Mouse (Mus musculus) lung, postnatal 25 days (tissue): ENCODE measurements around the gene Cenpn.
A peak's percentile ranks its signal among the peaks of the same experiment; 100 is the strongest.

Experiments used
- DNase-seq: peaks from one replicate; pipeline ENCODE4 v3.0.0; 2022; ENCODE audit warnings: low spot score

Gene Cenpn

GRCm38 (mm10) chr8:116921337-116922059 is at the start of gene Cenpn, which contains the start of gene Cmc2:
Cenpn (plus strand) TSS chr8:116921730.
Cmc2 (minus strand) TSS chr8:116921455.
- DNase-seq = peak; percentile 89

DNA sequence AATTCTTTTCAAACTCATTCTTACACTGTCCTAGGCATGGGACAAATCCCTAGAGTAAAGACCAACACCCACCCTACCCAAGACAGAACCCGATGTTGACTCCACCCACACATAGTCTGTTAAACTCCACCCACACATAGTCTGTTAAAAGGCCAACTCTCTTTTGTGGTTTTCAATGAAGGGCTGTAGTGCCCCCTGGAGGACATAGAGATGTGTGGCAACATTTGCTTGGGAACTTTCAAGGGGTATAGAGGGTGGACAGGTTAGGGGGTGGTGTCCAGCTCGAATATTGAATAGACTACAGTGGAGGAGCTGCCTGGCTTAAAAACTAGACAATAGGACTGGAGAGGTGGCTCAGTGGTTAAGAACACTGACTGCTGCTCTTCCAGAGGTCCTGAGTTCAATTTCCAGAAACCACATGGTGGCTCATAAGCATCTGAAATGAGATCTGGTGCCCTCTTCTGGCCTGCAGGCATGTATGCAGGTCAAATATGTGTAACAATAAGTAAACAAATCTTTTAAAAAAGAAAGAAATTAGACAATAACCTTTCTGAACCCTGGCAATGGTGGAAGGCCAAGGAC is 48.7 kb upstream of the Cenpn start:
- DNase-seq = no peak

DNA sequence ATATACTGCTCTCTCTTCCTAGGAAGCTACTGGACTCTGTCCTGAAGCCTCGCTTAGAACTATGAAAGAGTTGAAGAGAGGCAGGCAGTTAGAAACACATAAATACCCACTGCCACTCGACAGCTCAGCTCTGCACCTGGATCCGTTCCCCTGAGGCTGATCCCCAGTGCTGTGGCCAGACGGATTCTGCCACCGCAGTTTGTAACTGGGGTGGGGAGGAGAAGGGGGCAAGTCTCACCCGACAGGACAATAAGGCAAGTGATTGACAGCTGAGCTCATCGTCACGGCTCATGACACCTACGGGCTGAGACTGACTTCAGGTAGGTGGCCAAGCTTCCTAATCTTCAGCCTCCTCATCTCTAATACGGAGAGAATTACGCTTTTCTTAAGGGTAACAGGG is 47.9 kb upstream of the Cenpn start:
- no peak for DNase-seq

DNA sequence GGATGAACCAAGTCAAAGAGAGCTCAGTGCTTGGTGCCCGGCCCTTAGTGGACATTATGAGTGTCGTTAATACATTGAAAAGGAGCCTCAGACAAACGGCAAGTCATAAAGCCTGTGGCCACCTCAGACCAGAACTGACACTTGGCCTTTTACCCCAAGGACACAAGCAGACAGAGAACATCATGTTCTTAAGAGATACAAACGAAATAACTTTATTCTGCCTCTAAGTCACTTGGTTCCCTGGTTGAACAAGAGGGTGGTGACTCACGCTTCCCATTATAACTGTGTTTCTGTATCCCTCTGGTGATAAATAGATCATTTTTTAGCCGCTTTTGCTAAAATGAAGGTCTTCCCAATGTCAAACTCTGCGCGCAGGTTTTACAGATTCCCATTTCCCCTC is 47.5 kb upstream of the Cenpn start:
- no peak for DNase-seq

- DNase-seq = no peak
Observed at GRCm38 (mm10) chr8:116875798-116876450, 45.6 kb upstream of the Cenpn start.

DNA sequence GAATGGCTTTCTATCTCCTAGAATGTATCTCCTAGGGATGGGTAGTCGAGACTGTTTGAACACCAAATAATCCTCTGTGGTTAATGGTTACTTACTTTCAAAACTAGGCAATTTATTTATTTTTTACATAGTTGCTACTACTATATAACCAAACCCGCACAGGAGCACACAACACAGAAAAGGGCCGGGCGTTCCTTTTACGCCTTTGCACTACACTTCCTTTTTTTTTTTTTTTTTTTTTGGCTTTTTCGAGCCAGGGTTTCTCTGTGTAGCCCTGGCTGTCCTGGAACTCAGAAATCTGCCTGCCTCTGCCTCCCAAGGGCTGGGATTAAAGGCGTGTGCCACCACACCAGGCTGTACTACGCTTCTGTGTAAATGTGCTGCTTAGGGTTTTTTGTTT is 40.1 kb upstream of the Cenpn start:
- no peak for DNase-seq

DNA sequence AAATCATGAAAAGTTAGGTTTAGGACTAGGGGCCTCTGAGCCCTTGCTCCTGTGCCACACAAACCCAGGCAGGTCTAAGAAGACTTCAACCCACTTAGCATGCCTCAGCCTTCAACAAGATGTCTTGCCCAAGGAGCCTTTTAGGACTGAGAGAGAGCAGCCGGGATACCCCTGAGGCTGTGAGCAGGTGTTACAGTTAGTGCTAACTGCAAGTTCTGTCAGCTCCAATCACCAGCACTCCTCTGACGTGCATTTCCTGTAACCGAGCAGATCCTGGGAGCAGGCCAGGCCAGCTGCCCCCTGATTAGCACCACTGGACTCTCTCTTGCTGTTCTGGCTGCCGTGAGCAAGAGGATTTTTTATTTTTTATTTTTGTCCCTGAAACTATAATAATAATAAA is 33.7 kb upstream of the Cenpn start:
- no peak for DNase-seq

DNA sequence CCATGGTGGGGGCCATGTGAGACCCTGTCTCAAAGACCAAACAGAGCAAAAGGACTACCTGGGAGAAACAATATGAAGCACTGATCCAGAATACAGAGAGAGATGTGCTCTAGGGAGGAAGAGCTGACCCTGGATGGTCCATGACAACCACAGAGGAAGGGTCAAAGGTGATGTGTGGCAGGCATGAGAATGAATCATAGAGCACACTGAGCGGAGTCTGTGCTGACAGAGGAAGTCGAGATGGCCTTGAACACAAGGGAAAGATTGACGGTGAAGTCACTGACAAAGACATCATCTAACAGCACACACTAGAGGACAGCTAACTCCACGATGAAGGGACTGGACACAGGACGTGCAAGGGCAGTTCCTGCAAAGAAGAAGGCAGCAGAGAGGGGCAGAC is 30.1 kb upstream of the Cenpn start:
- DNase-seq = no peak

- DNase-seq = no peak
Observed at GRCm38 (mm10) chr8:116892130-116892529, 29.4 kb upstream of the Cenpn start.

GRCm38 (mm10) chr8:116892636-116893035 is 28.9 kb upstream of the Cenpn start:
- peak; percentile 7 for DNase-seq

- no peak for DNase-seq
Observed at GRCm38 (mm10) chr8:116893938-116894337, 27.6 kb upstream of the Cenpn start.

- DNase-seq = no peak
Observed at GRCm38 (mm10) chr8:116895521-116895920, 26.0 kb upstream of the Cenpn start.

DNA sequence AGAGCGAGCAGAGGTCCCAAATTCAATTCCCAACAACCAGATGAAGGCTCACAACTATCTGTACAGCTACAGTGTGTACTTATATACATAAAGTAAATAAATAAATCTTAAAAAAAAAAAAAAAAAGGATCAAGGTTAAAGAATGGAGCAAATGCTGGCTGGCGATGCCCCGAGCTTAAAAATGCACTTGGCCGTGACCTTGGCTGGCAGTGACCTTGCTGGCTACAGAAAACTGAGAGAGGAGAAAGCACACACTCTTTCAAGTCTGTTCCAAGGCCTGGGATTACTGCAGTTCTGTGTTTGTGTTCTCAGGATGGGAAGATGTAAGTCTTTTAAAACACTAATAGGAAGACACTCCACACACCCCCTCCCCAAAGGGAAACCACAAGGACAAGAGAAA is 16.8 kb upstream of the Cenpn start:
- DNase-seq = no peak

DNA sequence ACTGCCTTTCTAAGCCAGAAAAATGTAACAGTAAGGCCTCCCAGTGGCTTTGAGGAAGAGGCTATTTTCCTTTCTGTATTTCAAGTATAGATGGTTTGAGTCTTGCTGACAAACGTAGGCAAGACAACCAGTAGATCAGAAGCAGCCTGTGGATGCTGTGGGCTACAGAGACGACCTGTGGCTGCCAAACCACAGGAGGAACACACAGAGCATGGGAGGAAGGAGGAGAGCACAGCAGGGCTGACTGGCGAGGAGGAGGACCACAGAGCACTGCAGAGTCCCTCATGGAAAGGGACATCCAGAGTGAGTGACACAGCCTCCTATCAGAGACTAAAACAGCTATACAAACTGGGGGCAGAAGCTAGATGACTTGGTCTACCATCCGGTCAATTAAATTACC is 16.3 kb upstream of the Cenpn start:
- DNase-seq = no peak

GRCm38 (mm10) chr8:116905836-116906235 is 15.7 kb upstream of the Cenpn start:
- no peak for DNase-seq

DNA sequence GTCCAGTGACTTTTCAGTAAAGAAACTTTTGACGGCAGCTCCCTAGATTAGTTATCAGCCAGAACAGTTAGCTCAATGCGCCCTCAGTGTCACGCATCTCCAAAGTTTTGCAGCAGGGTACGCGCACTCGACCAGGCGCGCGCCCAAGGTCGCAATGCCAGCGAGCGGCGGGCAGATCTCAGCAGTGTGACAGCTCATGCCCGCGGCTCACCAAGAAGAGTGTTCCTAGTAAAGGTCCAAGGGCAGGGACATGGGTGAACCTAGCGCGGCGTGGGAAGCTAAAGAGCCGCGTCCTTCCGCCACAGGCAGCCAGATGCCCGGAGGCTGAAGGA is 559 bp upstream of the Cenpn start:
- no peak for DNase-seq

DNA sequence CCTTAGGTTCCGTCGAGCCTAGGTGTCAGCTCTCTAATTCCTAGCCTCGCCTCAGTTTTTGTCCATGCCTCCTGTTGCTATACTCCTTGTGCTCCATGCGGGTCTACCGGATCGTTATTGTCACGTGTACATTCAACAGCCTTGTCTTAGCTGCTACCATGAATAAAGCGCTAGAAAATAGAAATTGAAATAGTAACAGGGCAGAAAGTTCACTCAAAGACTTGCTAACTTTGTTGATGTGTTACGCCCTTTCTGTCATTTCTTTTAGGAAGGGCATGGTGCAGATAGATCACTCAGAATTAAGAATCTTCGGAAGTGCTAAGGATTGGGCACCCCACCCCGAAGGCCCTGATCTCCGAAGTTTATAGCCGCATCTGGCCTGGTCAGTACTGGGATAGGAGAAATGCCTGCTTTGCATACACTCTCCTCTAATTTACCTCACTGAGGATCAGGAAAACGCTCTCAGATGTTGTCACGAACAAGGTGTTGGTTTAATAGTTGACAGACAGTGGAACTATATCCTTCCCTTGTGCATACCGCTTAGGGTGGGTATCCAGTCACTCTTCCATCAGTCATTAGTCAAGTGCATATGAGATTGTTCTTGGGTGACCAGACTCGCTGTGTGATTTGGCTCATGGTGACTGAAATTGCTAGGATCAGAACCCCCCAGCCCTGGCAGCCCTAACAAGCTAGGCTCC is 679 bp downstream of the Cenpn start:
- no peak for DNase-seq

- no peak for DNase-seq
Observed at GRCm38 (mm10) chr8:116923526-116923925, 2.0 kb downstream of the Cenpn start.

GRCm38 (mm10) chr8:116927880-116928279 is 6.3 kb downstream of the Cenpn start:
- no peak for DNase-seq

- no peak for DNase-seq
Observed at GRCm38 (mm10) chr8:116928588-116928987, 7.1 kb downstream of the Cenpn start.

DNA sequence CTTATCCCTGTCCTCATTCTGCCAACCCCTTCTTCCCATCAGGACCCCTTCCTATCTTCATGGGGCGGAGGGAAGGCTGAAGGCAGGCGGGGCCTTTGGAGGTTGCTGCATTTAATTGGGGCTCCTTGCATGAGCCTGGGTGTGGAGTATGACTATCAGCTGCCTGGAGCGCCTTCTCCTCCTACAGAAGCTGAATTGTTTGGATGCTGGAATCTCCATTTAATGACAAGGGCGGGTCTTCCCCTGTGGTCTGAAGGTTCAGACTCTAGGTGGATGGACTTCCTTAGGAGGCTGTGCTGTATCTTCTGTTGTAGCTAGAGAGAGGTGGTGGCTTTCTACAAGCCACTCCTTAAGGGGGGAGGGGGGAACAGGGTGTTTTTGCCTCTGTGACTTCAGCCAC is 13.4 kb downstream of the Cenpn start:
- no peak for DNase-seq

DNA sequence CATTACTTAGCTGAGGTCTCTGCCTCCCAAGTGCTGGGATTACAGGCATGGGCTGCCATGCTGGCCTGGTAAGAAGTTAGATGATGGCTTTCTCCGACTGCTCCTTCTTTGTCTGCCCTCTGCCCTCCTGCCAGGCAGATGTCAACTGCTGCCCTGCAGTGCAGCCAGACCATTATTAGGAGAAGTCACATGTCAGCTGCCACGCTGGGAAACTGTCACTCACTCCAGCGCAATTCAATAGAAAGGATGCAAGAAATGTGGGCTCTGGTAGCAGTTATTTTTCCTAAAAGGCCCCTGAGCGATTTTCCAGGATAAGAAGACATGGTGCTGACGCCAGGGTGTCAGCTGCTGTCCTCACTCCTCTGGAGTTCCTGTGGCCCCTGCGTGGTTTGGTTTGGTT is 14.0 kb downstream of the Cenpn start:
- DNase-seq = no peak
